Mouse (Mus musculus): Measurements from ENCODE around the gene Shld2.

Shld2 gene

GRCm38 (mm10) chr14:34323576-34324085, 13.3 kb upstream of the Shld2 start:
- in situ Hi-C loops (cut with MboI, MseI): loop anchor here (25.0 kb wide), 1 partner anchor 886 kb away; the partner anchor contains the start of gene Mapk8

DNA sequence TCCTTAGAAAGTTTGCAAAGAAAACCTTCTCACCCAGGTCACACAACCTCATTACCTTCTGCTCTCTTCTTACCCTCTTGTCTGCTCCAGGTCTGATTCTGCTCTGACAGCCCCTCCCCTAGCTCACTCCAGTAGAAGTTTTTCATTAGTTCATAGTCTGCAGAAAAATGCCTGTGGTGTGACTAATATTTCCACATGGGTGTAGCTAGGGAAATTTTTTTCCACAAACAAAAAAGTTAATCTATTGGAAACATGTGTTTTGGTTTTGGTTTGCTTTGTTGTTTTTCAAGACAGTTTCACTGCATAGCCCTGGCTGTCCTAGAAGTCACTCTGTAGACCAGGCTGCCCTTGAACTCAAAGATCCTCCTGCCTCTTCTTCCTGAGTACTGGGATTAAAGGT, 7.8 kb upstream of the Shld2 start:
- in situ Hi-C loops (cut with MboI, MseI): loop anchor here (25.0 kb wide), 1 partner anchor 881 kb away; the partner anchor contains the start of gene Mapk8

GRCm38 (mm10) chr14:34317431-34317830, 7.1 kb upstream of the Shld2 start:
- in situ Hi-C loops (cut with MboI, MseI): loop anchor here (25.0 kb wide), 1 partner anchor 880 kb away; the partner anchor contains the start of gene Mapk8

GRCm38 (mm10) chr14:34316346-34316745, 6.1 kb upstream of the Shld2 start:
- in situ Hi-C loops (cut with MboI, MseI): loop anchor here (25.0 kb wide), 1 partner anchor 879 kb away; the partner anchor contains the start of gene Mapk8

GRCm38 (mm10) chr14:34314796-34315195, 4.5 kb upstream of the Shld2 start:
- in situ Hi-C loops (cut with MboI, MseI): loop anchor here (25.0 kb wide), 1 partner anchor 877 kb away; the partner anchor contains the start of gene Mapk8

DNA sequence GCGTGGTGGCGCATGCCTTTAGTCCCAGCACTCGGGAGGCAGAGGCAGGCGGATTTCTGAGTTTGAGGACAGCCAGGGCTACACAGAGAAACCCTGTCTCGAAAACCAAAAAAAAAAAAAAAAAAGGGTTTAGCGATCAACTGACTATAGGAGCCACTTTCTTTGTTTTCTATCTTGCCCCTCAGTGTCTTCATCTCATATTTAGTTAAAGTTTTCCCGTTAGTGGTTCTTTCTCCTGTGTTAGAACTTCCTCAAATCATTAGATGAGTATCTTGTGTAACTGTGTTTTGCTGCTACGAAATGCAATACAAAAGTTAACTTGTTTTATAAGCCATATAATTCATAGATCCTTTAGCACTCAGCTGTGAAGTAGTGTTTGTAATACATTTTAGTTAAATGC, 4.1 kb upstream of the Shld2 start:
- in situ Hi-C loops (cut with MboI, MseI): loop anchor here (25.0 kb wide), 1 partner anchor 877 kb away; the partner anchor contains the start of gene Mapk8

GRCm38 (mm10) chr14:34313612-34314011, 3.3 kb upstream of the Shld2 start:
- in situ Hi-C loops (cut with MboI, MseI): loop anchor here (25.0 kb wide), 1 partner anchor 876 kb away; the partner anchor contains the start of gene Mapk8

DNA sequence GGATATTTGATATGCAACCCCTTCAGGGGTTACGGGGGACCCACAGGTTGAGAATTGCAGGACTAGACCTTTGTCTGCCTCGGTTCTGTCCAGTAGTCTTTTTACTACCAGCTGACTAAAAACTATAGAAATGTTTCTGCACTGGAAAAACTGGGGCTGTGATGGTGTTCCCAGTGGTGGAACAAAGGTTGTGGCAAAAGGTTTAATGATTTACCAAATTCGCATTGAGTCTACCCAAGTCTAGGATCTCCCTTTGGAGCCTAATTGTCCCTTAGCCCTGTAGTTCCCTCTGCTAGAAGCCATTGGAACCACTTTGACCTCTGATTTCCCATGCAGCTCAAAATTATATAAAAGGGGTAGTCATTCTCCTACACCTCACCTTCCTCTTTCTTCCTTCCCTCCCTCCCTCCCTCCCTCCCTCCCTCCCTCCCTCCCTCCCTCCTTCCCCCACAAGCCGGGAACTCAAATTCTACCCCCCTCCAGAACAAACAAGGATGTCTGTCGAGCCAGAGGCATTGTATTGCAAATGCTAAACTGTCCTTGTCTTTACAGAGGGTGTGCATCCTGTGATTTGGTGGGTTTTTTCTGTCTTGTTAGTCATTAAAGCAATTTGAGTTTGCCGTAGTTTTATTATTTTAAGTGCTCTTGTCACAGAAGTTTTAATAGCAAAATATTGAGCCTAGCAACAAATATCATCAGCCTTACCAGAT, 2.2 kb upstream of the Shld2 start:
- in situ Hi-C loops (cut with MboI, MseI): loop anchor here (25.0 kb wide), 1 partner anchor 875 kb away; the partner anchor contains the start of gene Mapk8

- in situ Hi-C loops (cut with MboI, MseI): loop anchor here (25.0 kb wide), 1 partner anchor 874 kb away; the partner anchor contains the start of gene Mapk8
These were observed 1.4 kb upstream of the Shld2 start for GRCm38 (mm10) chr14:34311691-34312090.

GRCm38 (mm10) chr14:34311021-34311631, 833 bp upstream of the Shld2 start:
- in situ Hi-C loops (cut with MboI, MseI): loop anchor here (25.0 kb wide), 1 partner anchor 874 kb away; the partner anchor contains the start of gene Mapk8

- in situ Hi-C loops (cut with MboI, MseI): loop anchor here (25.0 kb wide), 1 partner anchor 873 kb away; the partner anchor contains the start of gene Mapk8
These were observed 423 bp downstream of the Shld2 start for GRCm38 (mm10) chr14:34309907-34310233.

DNA sequence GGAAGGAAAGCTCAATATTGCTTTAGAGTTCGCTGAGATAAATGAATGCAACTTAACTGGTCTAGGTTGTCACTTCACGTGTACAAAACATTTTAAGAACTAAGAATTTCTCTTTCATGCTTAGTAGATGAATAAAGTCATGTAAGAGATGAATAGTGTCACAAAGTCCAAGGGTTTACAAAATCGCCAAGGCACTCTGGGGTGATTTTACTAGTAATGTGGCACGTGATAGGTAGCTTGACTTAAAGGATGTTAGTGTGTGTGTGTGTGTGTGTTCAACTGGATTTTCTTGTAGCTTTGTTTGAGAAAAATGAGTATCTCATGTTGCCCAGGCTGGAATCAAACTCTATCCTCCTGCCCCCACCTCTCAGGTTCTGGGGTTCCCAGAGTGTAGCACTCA, 1.0 kb downstream of the Shld2 start:
- in situ Hi-C loops (cut with MboI, MseI): loop anchor here (25.0 kb wide), 1 partner anchor 872 kb away; the partner anchor contains the start of gene Mapk8

GRCm38 (mm10) chr14:34303265-34303680, 7.0 kb downstream of the Shld2 start:
- in situ Hi-C loops (cut with MboI, MseI): loop anchor here (25.0 kb wide), 1 partner anchor 866 kb away; the partner anchor contains the start of gene Mapk8

- in situ Hi-C loops (cut with MboI, MseI): loop anchor here (25.0 kb wide), 1 partner anchor 865 kb away; the partner anchor contains the start of gene Mapk8
These were observed 7.5 kb downstream of the Shld2 start for GRCm38 (mm10) chr14:34302681-34303242.

- in situ Hi-C loops (cut with MboI, MseI): no loop called here
These were observed 11.2 kb downstream of the Shld2 start for GRCm38 (mm10) chr14:34298871-34299700.

DNA sequence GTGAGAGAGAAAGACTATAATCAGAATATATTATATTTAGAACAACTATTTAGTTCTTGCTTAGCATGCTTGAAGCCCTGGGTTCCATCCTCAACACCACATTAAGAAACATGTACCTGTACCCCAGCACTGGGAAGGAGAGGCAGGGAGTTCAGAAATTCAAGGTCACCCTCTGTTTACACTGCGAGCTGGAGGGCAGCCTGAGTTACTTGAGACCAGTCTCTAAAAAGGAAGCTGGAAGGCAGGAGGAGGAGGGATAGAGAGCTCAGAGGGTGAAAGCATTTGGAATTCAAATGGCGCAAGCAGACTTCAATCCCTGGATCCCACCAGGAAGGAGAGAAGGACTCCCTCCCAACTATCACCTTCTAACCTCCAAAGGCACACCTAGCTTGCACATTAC, 12.7 kb downstream of the Shld2 start:
- in situ Hi-C loops (cut with MboI, MseI): no loop called here

DNA sequence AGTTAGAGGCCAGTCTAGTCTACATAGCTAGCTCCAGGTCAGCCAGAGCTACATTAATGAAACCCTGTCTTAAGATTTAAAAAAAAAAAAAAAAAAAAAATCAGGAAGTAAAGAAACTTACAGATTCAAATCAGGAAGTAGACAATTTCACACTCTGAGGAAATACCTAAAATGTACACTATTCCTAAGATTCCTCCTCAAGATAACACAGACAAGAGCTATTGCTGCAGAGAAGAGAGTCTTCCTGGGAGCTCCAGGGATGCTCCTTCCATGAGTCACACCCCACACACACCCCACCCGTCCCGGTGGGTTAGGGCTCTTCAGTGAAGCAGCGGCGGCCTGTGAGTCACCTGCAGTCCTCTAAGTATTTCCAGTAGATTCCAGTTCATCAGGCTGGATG, 13.3 kb downstream of the Shld2 start:
- in situ Hi-C loops (cut with MboI, MseI): no loop called here

- in situ Hi-C loops (cut with MboI, MseI): no loop called here
These were observed 13.9 kb downstream of the Shld2 start for GRCm38 (mm10) chr14:34296350-34296749.

GRCm38 (mm10) chr14:34293641-34294040, 16.7 kb downstream of the Shld2 start:
- in situ Hi-C loops (cut with MboI, MseI): no loop called here

- in situ Hi-C loops (cut with MboI, MseI): no loop called here
These were observed 20.1 kb downstream of the Shld2 start for GRCm38 (mm10) chr14:34290229-34290628.

Data from T-helper 1 cell (primary cell).